Mouse (Mus musculus) embryo, embryonic 9.5 days (tissue): ENCODE measurements at regions not wholly inside any gene's neighbourhood (a gene's known extent, or its start where the extent isn't known, plus 50 kb on each side); places are given as distances from the start of the nearest gene placed in this dataset.

Experiments used
- DNase-seq: peaks from one replicate; pipeline ENCODE4 v3.0.0-alpha.2; 2017; ENCODE audit errors: extremely low spot score

- no peak for DNase-seq
Measured at GRCm38 (mm10) chr12:51501185-51501584, 92.0 kb upstream of the Coch start.

GRCm38 (mm10) chr12:51502724-51503123, 90.4 kb upstream of the Coch start:
- DNase-seq: no peak

- DNase-seq: no peak
Measured at GRCm38 (mm10) chr12:51503706-51504105, 89.4 kb upstream of the Coch start.

GRCm38 (mm10) chr12:51504581-51504980, 88.6 kb upstream of the Coch start:
- peak; percentile 30 for DNase-seq

- no peak for DNase-seq
Measured at GRCm38 (mm10) chr12:51510010-51510409, 83.1 kb upstream of the Coch start.

- no peak for DNase-seq
Measured at GRCm38 (mm10) chr12:51516726-51517125, 76.4 kb upstream of the Coch start.

GRCm38 (mm10) chr12:51521610-51522120, 71.5 kb upstream of the Coch start:
- no peak for DNase-seq

- DNase-seq: no peak
Measured at GRCm38 (mm10) chr12:51523866-51524265, 69.3 kb upstream of the Coch start.

- no peak for DNase-seq
Measured at GRCm38 (mm10) chr12:51527854-51528253, 65.3 kb upstream of the Coch start.

- no peak for DNase-seq
Measured at GRCm38 (mm10) chr12:51534606-51535005, 58.5 kb upstream of the Coch start.

- no peak for DNase-seq
Measured at GRCm38 (mm10) chr12:51535056-51535640, 58.0 kb upstream of the Coch start.
